Mouse (Mus musculus): ENCODE results near the gene Zfhx2.
"Not testable (repeated sequence)": the region's sequence is repeated elsewhere in the genome, so short reads cannot be mapped to it uniquely, and the experiment has no call there.

Gene Zfhx2

GRCm38 (mm10) chr14:55077481-55078365, 14.4 kb downstream of the Zfhx2 start:
- no peak for DNase-seq (ENCODE audit: low read depth)

GRCm38 (mm10) chr14:55076956-55077355, 15.2 kb downstream of the Zfhx2 start:
- no peak for DNase-seq (ENCODE audit: low read depth)

GRCm38 (mm10) chr14:55076224-55076623, 15.9 kb downstream of the Zfhx2 start:
- no peak for DNase-seq (ENCODE audit: low read depth)

GRCm38 (mm10) chr14:55074416-55074815, 17.7 kb downstream of the Zfhx2 start:
- DNase-seq (ENCODE audit: low read depth) = no peak

GRCm38 (mm10) chr14:55071756-55072155, 20.4 kb downstream of the Zfhx2 start:
- DNase-seq (ENCODE audit: low read depth) = no peak

GRCm38 (mm10) chr14:55066042-55066441, 26.1 kb downstream of the Zfhx2 start:
- DNase-seq (ENCODE audit: low read depth) = no peak

- no peak for DNase-seq (ENCODE audit: low read depth)
Observed at GRCm38 (mm10) chr14:55065391-55065790, 26.7 kb downstream of the Zfhx2 start.

- no peak for DNase-seq (ENCODE audit: low read depth)
Observed at GRCm38 (mm10) chr14:55064481-55065370, 27.4 kb downstream of the Zfhx2 start.

GRCm38 (mm10) chr14:55063581-55064381, 28.3 kb downstream of the Zfhx2 start:
- DNase-seq (ENCODE audit: low read depth) = no peak

- no peak for DNase-seq (ENCODE audit: low read depth)
Observed at GRCm38 (mm10) chr14:55063117-55063516, 29.0 kb downstream of the Zfhx2 start.

GRCm38 (mm10) chr14:55062626-55063025, 29.5 kb downstream of the Zfhx2 start:
- DNase-seq (ENCODE audit: low read depth) = no peak

- DNase-seq (ENCODE audit: low read depth) = no peak
Observed at GRCm38 (mm10) chr14:55061845-55062244, 30.3 kb downstream of the Zfhx2 start.

- no peak for DNase-seq (ENCODE audit: low read depth)
Observed at GRCm38 (mm10) chr14:55059931-55060330, 32.2 kb downstream of the Zfhx2 start.

- DNase-seq (ENCODE audit: low read depth) = no peak
Observed at GRCm38 (mm10) chr14:55059009-55059408, 33.1 kb downstream of the Zfhx2 start.

- peak; percentile 98 for DNase-seq (ENCODE audit: low read depth)
Observed at GRCm38 (mm10) chr14:55055167-55055834, 36.8 kb downstream of the Zfhx2 start.

- DNase-seq (ENCODE audit: low read depth) = peak; percentile 28
Observed at GRCm38 (mm10) chr14:55054191-55054749, 37.9 kb downstream of the Zfhx2 start.

- peak; percentile 21 for DNase-seq (ENCODE audit: low read depth)
Observed at GRCm38 (mm10) chr14:55053708-55054190, 38.4 kb downstream of the Zfhx2 start.

GRCm38 (mm10) chr14:55053050-55053449, 39.1 kb downstream of the Zfhx2 start:
- no peak for DNase-seq (ENCODE audit: low read depth)

- peak; percentile 64 for DNase-seq (ENCODE audit: low read depth)
Observed at GRCm38 (mm10) chr14:55052496-55052895, 39.6 kb downstream of the Zfhx2 start.

- no peak for DNase-seq (ENCODE audit: low read depth)
Observed at GRCm38 (mm10) chr14:55047971-55048531, 44.1 kb downstream of the Zfhx2 start.

- not testable (repeated sequence) for DNase-seq (ENCODE audit: low read depth)
Observed at GRCm38 (mm10) chr14:55043694-55044093, 48.4 kb downstream of the Zfhx2 start.

Measured in 416B (cell line).